Mouse (Mus musculus) lung, embryonic 15.5 days (tissue): Measurements from ENCODE around the gene Lamp2. TPM values are rescaled to one million over a fixed set of nuclear protein-coding genes. Genes with fewer than 3 reads are reported as not detected.
A peak's percentile ranks its signal among the peaks of the same experiment; 100 is the strongest.
"Not testable (repeated sequence)": the region's sequence is repeated elsewhere in the genome, so short reads cannot be mapped to it uniquely, and the experiment has no call there.

Experiments used
- ATAC-seq: fragments of 200-750 bp; cut with Nextera tagmentation; 2 replicates; pipeline ENCODE4 v1.8.0; 2017; ENCODE audit warnings: moderate number of reproducible peaks, borderline replicate concordance; ENCODE audit not compliant: low FRiP score, low TSS enrichment; ENCODE audit errors: extremely low read depth
- H3K27ac ChIP-seq: fragments of 300-500 bp; sonication (generic); 2 replicates; pipeline ENCODE4 v1.5.1; 2015; ENCODE audit warnings: moderate library complexity, mild to moderate bottlenecking, inconsistent platforms
- H3K27me3 ChIP-seq: fragments of 300-500 bp; sonication (generic); 2 replicates; pipeline ENCODE4 v1.6.1; 2015; ENCODE audit warnings: inconsistent platforms
- H3K36me3 ChIP-seq: fragments of 300-500 bp; sonication (generic); 2 replicates; pipeline ENCODE4 v1.6.1; 2015; ENCODE audit warnings: inconsistent platforms
- H3K4me1 ChIP-seq: fragments of 300-500 bp; sonication (generic); 2 replicates; pipeline ENCODE4 v1.6.1; 2015; ENCODE audit warnings: inconsistent platforms
- H3K4me2 ChIP-seq: fragments of 300-500 bp; sonication (generic); 2 replicates; pipeline ENCODE4 v1.6.1; 2015; ENCODE audit warnings: inconsistent platforms, mild to moderate bottlenecking, moderate library complexity
- H3K4me3 ChIP-seq: fragments of 300-500 bp; sonication (generic); 2 replicates; pipeline ENCODE4 v1.5.1; 2015; ENCODE audit warnings: mild to moderate bottlenecking, inconsistent platforms
- H3K9ac ChIP-seq: fragments of 300-500 bp; sonication (generic); 2 replicates; pipeline ENCODE4 v1.6.1; 2015; ENCODE audit warnings: inconsistent platforms
- H3K9me3 ChIP-seq: fragments of 300-500 bp; sonication (generic); 2 replicates; pipeline ENCODE4 v1.6.1; 2016; ENCODE audit warnings: inconsistent platforms
- WGBS: fragments of 180-500 bp; shearing (Covaris S2); methylation state at CpG from one replicate; pipeline ENCODE4 v1.1.7; 2015; 5-methylcytosine and 5-hydroxymethylcytosine counted together
- polyA plus RNA-seq: library from polyadenylated mRNA; unstranded; fragments of >200 nt; fragmentation: Nextera tagmentation; extraction: Ambion mirVana; gene quantifications from 2 replicates; pipeline ENCODE4 v1.2.1, GENCODE M21; 2015

Lamp2 gene
- polyA plus RNA-seq = 127 and 137 TPM in 2 replicates

DNA sequence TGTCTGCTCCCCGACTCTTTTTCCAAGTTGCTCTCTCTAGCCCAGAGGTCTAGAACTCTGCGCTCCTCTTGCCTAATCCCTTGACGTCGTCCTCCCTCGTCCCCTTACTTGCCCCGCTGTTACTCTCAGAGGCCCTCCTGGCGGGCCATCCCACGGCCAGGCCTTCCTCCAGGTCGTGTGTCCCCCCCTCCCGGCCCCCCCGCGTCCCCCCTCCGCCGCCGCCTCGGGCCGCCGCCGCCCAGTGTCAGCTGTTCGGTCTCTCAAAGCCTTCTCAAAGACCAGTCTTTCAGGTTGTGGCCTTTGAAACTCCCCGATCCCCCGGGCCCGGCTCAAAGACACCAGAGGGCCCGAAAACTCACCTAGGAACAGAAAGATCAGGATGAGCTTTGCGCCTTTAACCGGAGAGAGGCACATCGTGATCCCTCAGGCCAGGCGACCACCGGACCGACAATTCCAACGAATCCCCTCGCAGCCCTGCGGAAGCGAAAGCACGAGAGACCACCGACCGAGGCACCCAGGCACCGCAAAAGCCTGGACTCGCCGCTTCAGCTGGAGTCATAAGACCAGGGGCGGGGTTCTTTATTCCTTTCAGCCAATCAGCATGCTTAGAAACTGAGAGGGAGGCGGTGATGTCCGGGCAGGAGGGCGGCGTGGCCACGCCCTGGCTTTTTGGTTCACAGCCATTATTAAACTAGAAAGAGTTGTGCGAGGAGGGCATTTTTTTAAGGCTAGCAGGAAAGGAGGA, at the start of gene Lamp2:
Lamp2 (minus strand) TSS at position 565 of the 745 bp plus-strand sequence.
- Histone ChIP-seq H3K27ac (peak within 1 kb of the TSS; percentile 85), H3K36me3 (peaks cover 4% of the 10 kb centered on the region; the same call in 1 of the 2 replicates), H3K4me3 (peak within 1 kb of the TSS; percentile 58), H3K4me1 (no peaks in the 10 kb centered on the region), H3K4me2 (peak within 1 kb of the TSS; percentile 51), H3K9ac (peak within 1 kb of the TSS; percentile 56), H3K9me3 (no peaks in the 10 kb centered on the region), H3K27me3 (no peaks in the 10 kb centered on the region)
- ATAC-seq = peak; percentile 96
- 15% methylated on average over 46 of the region's 47 CpGs for WGBS

DNA sequence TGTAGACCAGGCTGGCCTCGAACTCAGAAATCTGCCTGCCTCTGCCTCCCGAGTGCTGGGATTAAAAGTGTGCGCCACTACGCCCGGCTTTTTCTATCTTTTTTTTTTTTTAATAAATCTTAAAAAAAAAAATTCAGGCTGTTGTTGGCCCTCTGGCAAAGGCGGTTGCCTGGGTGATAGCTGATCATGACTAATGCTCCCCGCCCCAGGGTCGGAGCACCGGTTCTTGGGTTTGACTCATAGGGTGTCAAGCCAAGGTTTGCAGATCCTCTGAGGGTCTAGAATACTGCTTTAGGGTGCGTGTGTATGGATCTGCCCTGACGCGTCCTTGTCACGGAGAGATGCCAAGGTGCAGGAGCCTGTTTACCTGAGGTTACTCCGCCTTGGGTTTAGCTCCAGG, 48.6 kb upstream of the Lamp2 start:
- WGBS = 82% methylated on average over 13 of the region's 14 CpGs
- Histone ChIP-seq H3K9ac (no peak overlapping the region), H3K27me3 (no peaks in the 10 kb centered on the region), H3K27ac (no peak overlapping the region), H3K4me1 (no peaks in the 10 kb centered on the region), H3K4me3 (no peak overlapping the region), H3K36me3 (no peaks in the 10 kb centered on the region), H3K9me3 (no peaks in the 10 kb centered on the region), H3K4me2 (no peak overlapping the region)
- ATAC-seq = no peak

DNA sequence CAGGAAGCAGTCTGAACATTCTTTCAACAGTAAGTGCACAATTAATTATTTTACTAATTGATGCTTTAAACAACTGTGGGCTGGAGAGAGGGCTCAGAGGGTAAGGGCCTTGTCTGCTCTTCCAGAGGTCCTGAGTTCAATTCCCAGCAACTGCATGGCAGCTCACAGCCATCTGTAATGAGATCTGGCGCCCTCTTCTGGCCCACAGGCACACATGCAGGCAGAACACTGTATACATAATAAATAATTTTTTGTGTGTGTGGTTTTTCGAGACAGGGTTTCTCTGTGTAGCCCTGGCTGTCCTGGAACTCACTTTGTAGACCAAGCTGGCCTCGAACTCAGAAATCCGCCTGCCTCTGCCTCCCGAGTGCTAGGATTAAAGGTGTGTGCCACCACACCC, 45.9 kb upstream of the Lamp2 start:
- not testable (repeated sequence) for H3K4me1 ChIP-seq, H3K9ac ChIP-seq, H3K36me3 ChIP-seq, H3K27ac ChIP-seq, H3K4me2 ChIP-seq, ATAC-seq, H3K4me3 ChIP-seq, H3K9me3 ChIP-seq, H3K27me3 ChIP-seq
- 66% methylated on average over 5 of the region's 5 CpGs for WGBS

DNA sequence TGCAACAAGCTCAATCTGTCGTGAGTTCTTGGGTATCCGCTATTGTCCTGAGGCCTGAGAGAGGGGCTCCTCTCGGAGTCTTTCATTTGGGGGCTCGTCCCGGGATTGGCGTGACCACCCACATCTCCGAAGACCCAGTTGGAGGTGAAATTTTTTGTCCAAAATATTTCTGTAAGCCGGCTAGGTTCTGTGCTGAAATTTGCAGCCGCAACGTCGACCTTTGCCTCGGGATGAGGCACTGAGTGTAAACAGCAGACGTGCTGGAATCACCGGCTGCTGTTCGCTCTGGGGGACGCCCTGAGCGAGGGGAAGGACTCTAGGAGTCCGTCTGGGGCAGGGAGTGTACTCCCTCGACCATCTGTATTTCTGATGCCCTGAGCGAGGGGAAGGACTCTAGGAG, 29.2 kb upstream of the Lamp2 start:
- 31% methylated on average over 20 of the region's 20 CpGs for whole genome bisulfite sequencing
- H3K9me3 ChIP-seq, H3K36me3 ChIP-seq, H3K4me1 ChIP-seq, H3K9ac ChIP-seq, ATAC-seq, H3K27me3 ChIP-seq, H3K27ac ChIP-seq: not testable (repeated sequence)
- Histone ChIP-seq H3K4me2 (peak overlapping the region; percentile 29; the same call in 1 of the 2 replicates), H3K4me3 (peak overlapping the region; percentile 4; the same call in 1 of the 2 replicates)

DNA sequence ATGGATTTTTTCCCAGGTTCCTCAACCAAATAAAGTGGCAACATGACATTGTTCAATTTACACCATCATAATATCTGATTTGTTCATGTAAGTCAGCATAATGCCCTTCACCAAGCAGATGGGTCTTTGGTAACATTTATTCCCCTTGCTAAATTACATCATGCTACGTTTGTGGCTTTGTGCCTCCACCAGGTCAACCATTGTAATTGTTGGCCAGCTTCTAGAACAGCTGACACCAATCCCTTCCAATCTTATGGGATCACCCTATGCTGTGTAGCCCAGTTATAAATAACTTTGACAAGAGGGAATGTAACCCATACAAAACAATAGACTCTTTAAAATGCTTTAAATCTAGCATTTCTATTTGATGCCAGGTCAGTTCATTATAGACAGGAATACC, 22.3 kb upstream of the Lamp2 start:
- Histone ChIP-seq H3K27ac (no peak overlapping the region), H3K9ac (no peak overlapping the region), H3K36me3 (no peaks in the 10 kb centered on the region), H3K4me3 (no peak overlapping the region), H3K27me3 (no peaks in the 10 kb centered on the region), H3K9me3 (no peaks in the 10 kb centered on the region), H3K4me1 (no peaks in the 10 kb centered on the region), H3K4me2 (no peak overlapping the region)
- no peak for ATAC-seq
- 62% methylated on average over 1 of the region's 1 CpGs for WGBS

DNA sequence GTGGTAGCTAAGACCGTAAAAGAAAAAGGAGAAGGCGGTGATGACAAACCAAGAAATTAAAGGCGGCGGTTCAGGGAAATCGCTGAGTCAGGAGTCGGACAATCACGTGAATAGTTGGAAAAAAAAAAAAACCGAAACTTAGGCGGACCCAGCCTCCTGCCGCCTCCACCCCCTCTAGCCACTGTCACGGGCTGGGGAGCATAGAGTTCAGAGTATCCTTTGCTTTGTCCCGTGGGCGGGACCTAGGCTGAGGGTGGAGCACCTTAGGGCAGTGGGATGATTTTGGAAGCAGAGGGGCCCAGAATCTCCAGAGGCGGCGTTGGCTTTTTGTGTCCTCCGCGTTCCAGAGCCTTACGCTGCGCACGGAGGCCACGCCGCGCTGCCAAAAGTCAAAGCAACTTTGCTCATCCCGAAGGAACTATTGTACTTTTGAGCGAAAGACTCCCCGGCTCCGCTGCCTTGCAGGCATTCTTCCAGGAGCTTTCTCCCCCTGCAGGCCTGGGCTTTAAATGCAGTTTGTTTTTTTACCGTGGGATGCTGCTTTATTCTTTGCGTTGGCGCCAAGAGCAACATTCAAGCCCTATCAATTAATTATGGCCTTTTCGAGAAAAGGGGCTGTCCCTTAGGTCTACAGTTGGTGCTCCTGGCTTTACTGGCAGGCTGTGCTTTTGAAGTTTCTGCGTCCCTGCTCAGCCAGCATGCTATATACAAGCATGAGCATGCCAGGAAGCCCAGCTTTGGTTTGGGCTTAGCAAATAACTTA, 17.5 kb upstream of the Lamp2 start:
- ATAC-seq = peak; percentile 99
- no peaks in the 10 kb centered on the region for H3K9me3 ChIP-seq
- H3K4me1 ChIP-seq = no peaks in the 10 kb centered on the region
- 13% methylated on average over 32 of the region's 32 CpGs for WGBS
- H3K27me3 ChIP-seq = no peaks in the 10 kb centered on the region
- peak overlapping the region; percentile 96 for H3K27ac ChIP-seq
- peak overlapping the region; percentile 50 for H3K4me3 ChIP-seq
- H3K4me2 ChIP-seq = peak overlapping the region; percentile 51
- H3K9ac ChIP-seq = peak overlapping the region; percentile 42
- no peaks in the 10 kb centered on the region for H3K36me3 ChIP-seq

DNA sequence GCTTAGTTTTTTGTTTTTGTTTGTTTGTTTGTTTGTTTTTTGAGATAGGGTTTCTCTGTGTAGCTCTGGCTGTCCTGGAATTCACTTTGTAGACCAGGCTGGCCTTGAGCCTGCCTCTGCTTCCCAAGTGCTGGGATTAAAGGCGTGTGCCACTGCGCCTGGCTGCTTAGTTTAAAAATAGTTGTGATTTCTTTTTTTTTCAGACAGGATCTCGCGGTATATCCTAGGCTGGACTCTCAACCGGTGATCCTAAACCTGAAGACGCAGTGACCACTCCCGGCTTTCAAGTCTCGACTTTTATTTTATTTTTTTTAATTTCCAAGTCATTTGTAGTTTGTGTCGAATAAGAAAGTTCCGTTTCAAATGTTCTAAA, 16.9 kb upstream of the Lamp2 start:
- WGBS = 9% methylated on average over 10 of the region's 10 CpGs
- Histone ChIP-seq H3K4me2 (peak overlapping the region; percentile 51), H3K4me3 (peak overlapping the region; percentile 50), H3K27me3 (no peaks in the 10 kb centered on the region), H3K9me3 (no peaks in the 10 kb centered on the region), H3K9ac (no peak overlapping the region; the same call in 1 of the 2 replicates), H3K36me3 (no peaks in the 10 kb centered on the region), H3K27ac (peak overlapping the region; percentile 96), H3K4me1 (no peaks in the 10 kb centered on the region)
- ATAC-seq = peak; percentile 73

DNA sequence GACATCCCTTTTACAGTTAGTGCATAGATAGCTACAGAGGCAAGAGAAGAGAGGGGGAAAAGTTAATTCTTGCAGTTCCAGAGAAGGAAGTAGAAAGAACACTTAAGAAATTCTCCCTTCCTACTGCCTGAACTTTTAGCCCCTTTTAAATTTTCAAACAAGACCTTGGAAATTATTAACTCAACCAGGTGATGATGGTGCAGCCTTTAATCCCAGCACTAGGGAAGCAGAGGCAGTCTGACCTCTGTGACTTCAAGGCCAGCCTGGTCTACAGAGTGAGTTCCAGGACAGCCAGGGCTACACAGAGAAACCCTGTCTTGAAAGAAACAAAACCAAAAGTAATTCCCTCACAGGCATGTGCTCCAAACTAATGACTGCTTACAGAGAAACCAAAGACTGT, 10.0 kb upstream of the Lamp2 start:
- ATAC-seq = no peak

DNA sequence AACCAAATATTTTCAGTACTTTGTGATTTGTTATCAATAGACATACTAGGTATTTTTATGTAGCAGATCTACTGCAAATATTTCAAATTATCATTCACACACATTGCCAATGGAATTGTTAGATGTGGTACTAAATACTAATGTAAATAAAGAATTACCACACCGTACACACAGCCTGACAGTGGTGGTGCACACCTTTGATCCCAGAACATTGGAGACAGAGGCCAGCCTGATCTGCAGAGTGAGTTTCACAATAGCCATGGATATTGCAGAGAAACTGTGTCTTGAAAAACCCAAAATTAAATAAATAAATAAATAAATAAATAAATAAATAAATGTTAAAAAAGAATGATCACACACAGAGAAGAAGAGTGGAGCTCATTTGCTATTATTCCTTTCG, 6.9 kb upstream of the Lamp2 start:
- no peak overlapping the region for H3K4me3 ChIP-seq
- no peak overlapping the region for H3K27ac ChIP-seq
- no peaks in the 10 kb centered on the region for H3K27me3 ChIP-seq
- H3K9ac ChIP-seq = no peak overlapping the region
- ATAC-seq = no peak
- H3K9me3 ChIP-seq = no peaks in the 10 kb centered on the region
- H3K4me1 ChIP-seq = no peaks in the 10 kb centered on the region
- no peaks in the 10 kb centered on the region for H3K36me3 ChIP-seq
- 89% methylated on average over 2 of the region's 2 CpGs for WGBS
- H3K4me2 ChIP-seq = no peak overlapping the region

More for the DNA sequence above, 10.0 kb upstream of the Lamp2 start:
- Histone ChIP-seq H3K9me3 (no peaks in the 10 kb centered on the region), H3K4me3 (no peak overlapping the region), H3K4me2 (no peak overlapping the region), H3K9ac (no peak overlapping the region), H3K4me1 (no peaks in the 10 kb centered on the region), H3K27ac (no peak overlapping the region), H3K27me3 (no peaks in the 10 kb centered on the region), H3K36me3 (no peaks in the 10 kb centered on the region)

DNA sequence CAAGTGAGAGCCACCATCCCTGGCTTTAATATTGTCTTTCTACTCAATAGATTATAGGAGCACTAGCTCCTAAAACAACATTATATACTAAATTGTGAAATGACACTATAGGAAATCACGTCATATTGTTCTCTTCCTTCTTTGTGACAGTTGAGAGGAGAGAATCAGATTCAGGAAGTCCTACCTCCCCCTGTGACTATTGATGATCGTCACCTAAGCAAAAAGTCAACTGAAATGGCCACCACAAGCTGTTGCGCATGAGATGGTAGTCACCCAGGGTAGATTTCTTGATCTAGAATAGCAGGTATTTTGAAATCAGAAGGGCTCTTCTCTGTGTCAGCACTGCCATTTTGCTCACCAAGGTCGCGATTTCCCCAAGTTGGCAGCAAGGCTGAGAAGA, 5.8 kb upstream of the Lamp2 start:
- Histone ChIP-seq H3K4me1 (no peaks in the 10 kb centered on the region), H3K36me3 (no peaks in the 10 kb centered on the region), H3K27me3 (no peaks in the 10 kb centered on the region), H3K4me2 (no peak overlapping the region), H3K9ac (no peak overlapping the region), H3K27ac (no peak overlapping the region), H3K4me3 (no peak overlapping the region), H3K9me3 (no peaks in the 10 kb centered on the region)
- no peak for ATAC-seq
- WGBS = 84% methylated on average over 5 of the region's 5 CpGs

DNA sequence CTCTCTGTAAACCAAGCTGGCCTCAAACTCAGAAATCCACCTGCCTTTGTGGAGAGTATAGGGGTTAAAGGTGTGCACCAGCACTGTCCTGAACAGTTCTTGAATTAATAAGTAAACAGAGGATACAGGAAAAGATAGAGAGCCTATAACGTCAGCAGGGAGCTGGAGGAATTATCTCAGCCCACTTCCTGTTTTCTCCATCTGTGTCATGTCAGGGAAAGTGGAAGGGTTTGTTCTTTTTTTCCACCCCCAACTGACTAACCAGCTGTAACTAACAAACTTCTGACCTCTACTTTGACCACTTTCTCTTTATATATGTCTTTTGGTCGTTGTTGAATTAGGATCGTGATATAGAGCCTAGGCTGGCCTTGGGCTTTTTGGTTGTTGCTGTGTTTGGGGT, 4.6 kb upstream of the Lamp2 start:
- H3K9ac ChIP-seq = no peak overlapping the region
- H3K36me3 ChIP-seq = no peaks in the 10 kb centered on the region
- no peak overlapping the region for H3K4me2 ChIP-seq
- 32% methylated on average over 3 of the region's 3 CpGs for WGBS
- H3K9me3 ChIP-seq = no peaks in the 10 kb centered on the region
- H3K27ac ChIP-seq = no peak overlapping the region
- no peak for ATAC-seq
- no peaks in the 10 kb centered on the region for H3K27me3 ChIP-seq
- H3K4me1 ChIP-seq = no peaks in the 10 kb centered on the region
- no peak overlapping the region for H3K4me3 ChIP-seq

DNA sequence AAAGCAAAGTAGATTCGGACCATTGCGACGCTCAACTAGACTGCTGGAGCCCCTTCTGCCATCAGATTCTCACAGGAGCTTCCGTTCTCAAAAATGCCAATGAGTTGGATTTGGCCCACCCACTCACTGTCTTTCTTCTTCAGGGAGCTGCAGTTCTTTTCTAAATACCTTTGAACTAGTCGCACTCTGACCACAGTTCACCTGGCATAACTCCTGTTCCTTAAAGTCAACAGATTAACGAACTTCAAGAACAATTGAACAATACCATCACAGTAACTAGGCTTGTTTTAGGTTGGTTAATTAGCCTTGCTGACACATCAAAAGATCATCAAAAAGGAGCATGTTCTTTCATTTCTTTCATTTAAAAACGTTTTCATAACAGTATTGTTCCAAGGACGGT, 2.8 kb upstream of the Lamp2 start:
- Histone ChIP-seq H3K27me3 (no peaks in the 10 kb centered on the region), H3K4me3 (no peak overlapping the region), H3K36me3 (no peaks in the 10 kb centered on the region), H3K9ac (no peak overlapping the region), H3K27ac (no peak overlapping the region), H3K4me2 (no peak overlapping the region), H3K4me1 (no peaks in the 10 kb centered on the region), H3K9me3 (no peaks in the 10 kb centered on the region)
- ATAC-seq = no peak
- WGBS = 77% methylated on average over 8 of the region's 8 CpGs
